Mouse (Mus musculus) MEL (cell line): ENCODE measurements around the gene Vtn. TPM values are rescaled to one million over a fixed set of nuclear protein-coding genes. Genes with fewer than 3 reads are reported as not detected.
"Not testable (repeated sequence)": the region's sequence is repeated elsewhere in the genome, so short reads cannot be mapped to it uniquely, and the experiment has no call there.

Experiments used
- DNase-seq: peaks from one replicate; pipeline ENCODE4 v3.0.0; 2011; ENCODE audit warnings: low read depth, low spot score
- H3K27ac ChIP-seq: 2 replicates; pipeline ENCODE4 v1.5.1; 2012; ENCODE audit warnings: low read depth, mild to moderate bottlenecking, control low read depth, low read length, moderate library complexity; ENCODE audit not compliant: control insufficient read depth
- H3K27me3 ChIP-seq, 2 experiments: fragments of 150-350 bp in 1 of 2; sonication (generic) in 1 of 2; 2 replicates each; pipeline ENCODE4 v1.6.1; 2012; ENCODE audit warnings: low read length in 2 of 2, mild to moderate bottlenecking in 2 of 2, improper control_type of control experiment in 1 of 2, moderate library complexity in 1 of 2; ENCODE audit not compliant: insufficient read depth in 2 of 2, control insufficient read depth in 1 of 2
- H3K36me3 ChIP-seq, 2 experiments: 2 replicates each; pipeline ENCODE4 v1.6.1; 2012 to 2014; ENCODE audit warnings: low read length in 2 of 2, improper control_type of control experiment in 1 of 2, inconsistent platforms in 1 of 2, mild to moderate bottlenecking in 1 of 2; ENCODE audit not compliant: insufficient read depth in 2 of 2, control insufficient read depth in 1 of 2
- H3K4me1 ChIP-seq, 2 experiments: fragments of 150-350 bp in 1 of 2; sonication (generic) in 1 of 2; 2 replicates each; pipeline ENCODE4 v1.6.1; 2012; ENCODE audit warnings: low read length in 2 of 2, improper control_type of control experiment in 1 of 2, mild to moderate bottlenecking in 1 of 2; ENCODE audit not compliant: insufficient read depth in 2 of 2, control insufficient read depth in 1 of 2
- H3K4me3 ChIP-seq, 2 experiments: fragments of 150-350 bp in 1 of 2; sonication (generic) in 1 of 2; 2 replicates each; pipeline ENCODE4 v1.5.1; 2012; ENCODE audit warnings: low read depth in 2 of 2, low read length in 2 of 2, mild to moderate bottlenecking in 2 of 2, moderate library complexity in 2 of 2, control low read depth in 1 of 2, improper control_type of control experiment in 1 of 2; ENCODE audit not compliant: control insufficient read depth in 1 of 2, insufficient read depth in 1 of 2
- H3K79me2 ChIP-seq: 2 replicates; pipeline ENCODE4 v1.6.1; 2012; ENCODE audit warnings: mild to moderate bottlenecking, low read length, moderate library complexity; ENCODE audit not compliant: control insufficient read depth, poor library complexity, insufficient read depth
- H3K9ac ChIP-seq: 2 replicates; pipeline ENCODE4 v1.6.1; 2012; ENCODE audit warnings: low read depth, mild to moderate bottlenecking, control low read depth, low read length, moderate library complexity; ENCODE audit not compliant: control insufficient read depth, poor library complexity, severe bottlenecking
- H3K9me3 ChIP-seq: fragments of 150-350 bp; sonication (generic); replicated peaks from 2 replicates; pipeline ENCODE4 v1.6.1; 2012; ENCODE audit warnings: mild to moderate bottlenecking, low read length, improper control_type of control experiment, moderate library complexity; ENCODE audit not compliant: insufficient read depth
- CHD1 ChIP-seq: IDR thresholded peaks from 2 replicates; pipeline ENCODE4 v1.6.1; 2012; ENCODE audit warnings: low read depth, mild to moderate bottlenecking, inconsistent platforms, low read length, improper control_type of control experiment
- CTCF ChIP-seq, 3 experiments: IDR thresholded peaks in 2 of 3; conservative IDR thresholded peaks in 1 of 3; 2 replicates each; pipeline ENCODE4 v1.5.1; 2011 to 2012; ENCODE audit warnings: low read length in 3 of 3, low read depth in 2 of 3, mild to moderate bottlenecking in 2 of 3, improper control_type of control experiment in 1 of 3, inconsistent platforms in 1 of 3, mixed read lengths in 1 of 3, moderate library complexity in 1 of 3; ENCODE audit not compliant: control insufficient read depth in 1 of 3, insufficient read depth in 1 of 3, poor library complexity in 1 of 3, severe bottlenecking in 1 of 3
- GATA1 ChIP-seq: IDR thresholded peaks from 2 replicates; pipeline ENCODE4 v1.6.1; 2011; ENCODE audit warnings: low read depth, low read length, improper control_type of control experiment
- KAT2A ChIP-seq: conservative IDR thresholded peaks from 2 replicates; pipeline ENCODE4 v1.6.1; 2012; ENCODE audit warnings: low read depth, low read length, improper control_type of control experiment, inconsistent platforms
- MAX ChIP-seq: IDR thresholded peaks from 2 replicates; pipeline ENCODE4 v1.6.1; 2011; ENCODE audit warnings: low read length, improper control_type of control experiment
- MAZ ChIP-seq: IDR thresholded peaks from 2 replicates; pipeline ENCODE4 v1.6.1; 2012; ENCODE audit warnings: low read depth, mild to moderate bottlenecking, inconsistent platforms, low read length, improper control_type of control experiment
- MYC ChIP-seq: IDR thresholded peaks from 2 replicates; pipeline ENCODE4 v1.6.1; 2011; ENCODE audit warnings: low read depth, mild to moderate bottlenecking, low read length, improper control_type of control experiment, moderate library complexity
- NRF1 ChIP-seq: IDR thresholded peaks from 2 replicates; pipeline ENCODE4 v1.6.1; 2014; ENCODE audit warnings: low read depth, mild to moderate bottlenecking, inconsistent platforms, low read length, improper control_type of control experiment, moderate library complexity; ENCODE audit not compliant: poor library complexity, insufficient read depth, severe bottlenecking
- POLR2A ChIP-seq, 2 experiments: IDR thresholded peaks; 2 replicates each; pipeline ENCODE4 v1.6.1; 2011 to 2012; ENCODE audit warnings: low read length in 2 of 2, mild to moderate bottlenecking in 2 of 2, control low read depth in 1 of 2, improper control_type of control experiment in 1 of 2, low read depth in 1 of 2, moderate library complexity in 1 of 2; ENCODE audit not compliant: control insufficient read depth in 1 of 2, insufficient read depth in 1 of 2, poor library complexity in 1 of 2
- RAD21 ChIP-seq: IDR thresholded peaks from 2 replicates; pipeline ENCODE4 v1.6.1; 2011; ENCODE audit warnings: mild to moderate bottlenecking, low read depth, low read length, improper control_type of control experiment
- SMC3 ChIP-seq: IDR thresholded peaks from 2 replicates; pipeline ENCODE4 v1.6.1; 2011; ENCODE audit warnings: low read depth, low read length, improper control_type of control experiment
- UBTF ChIP-seq: IDR thresholded peaks from 2 replicates; pipeline ENCODE4 v1.6.1; 2012; ENCODE audit warnings: low read depth, mild to moderate bottlenecking, inconsistent platforms, low read length, improper control_type of control experiment, moderate library complexity, borderline replicate concordance; ENCODE audit not compliant: insufficient read depth
- USF1 ChIP-seq: IDR thresholded peaks from 2 replicates; pipeline ENCODE4 v1.6.1; 2014; ENCODE audit warnings: low read depth, mild to moderate bottlenecking, inconsistent platforms, low read length, improper control_type of control experiment, moderate library complexity
- ZMIZ1 ChIP-seq: IDR thresholded peaks from 2 replicates; pipeline ENCODE4 v1.6.1; 2012; ENCODE audit warnings: low read depth, mild to moderate bottlenecking, inconsistent platforms, low read length, improper control_type of control experiment, moderate library complexity
- polyA plus RNA-seq, 2 experiments: library from polyadenylated mRNA; stranded (reverse) in 1 of 2; unstranded in 1 of 2; fragments of >175 nt in 1 of 2; fragments of >200 nt in 1 of 2; gene quantifications; 2 replicates each; pipeline versions ENCODE4 v1.2.1 to v1.2.4; 2012; ENCODE audit warnings: low replicate concordance in 2 of 2, low read depth in 1 of 2; ENCODE audit not compliant: insufficient read length in 2 of 2, insufficient read depth in 1 of 2, missing spikeins in 1 of 2
- total RNA-seq: library from RNA; depleted of rRNA; stranded (reverse); fragments of 300-350 nt; gene quantifications from 2 replicates; pipeline ENCODE4 v1.2.3, GENCODE M21; 2012

The Vtn gene
- total and polyA plus RNA-seq, 3 experiments = 0.18 TPM; not detected in 2

DNA sequence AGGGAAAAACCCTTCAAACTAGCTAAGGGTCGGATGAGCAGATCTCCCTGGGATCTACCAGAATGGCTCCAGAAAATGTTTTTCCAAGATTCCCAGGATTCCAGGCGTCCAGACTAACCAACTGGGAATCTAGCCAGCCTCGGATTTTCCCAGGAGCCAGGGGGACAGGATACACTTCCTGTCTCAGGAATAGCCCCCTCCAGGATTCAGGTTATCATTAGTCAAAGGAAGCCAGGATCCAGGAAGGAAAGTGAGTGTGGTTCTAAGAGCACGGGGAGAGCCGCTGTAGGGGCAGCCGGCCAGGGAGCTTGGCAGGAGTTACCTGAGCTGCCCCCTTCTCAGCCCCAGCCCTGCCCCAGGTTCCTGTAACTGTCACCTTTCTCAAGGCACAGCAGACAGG lies 32.2 kb downstream of the Vtn start:
- TF ChIP-seq ZMIZ1 = no peak
- no peak for TF ChIP-seq KAT2A
- no peak for TF ChIP-seq USF1
- TF ChIP-seq CHD1 = no peak
- TF ChIP-seq MAX = no peak
- no peak for TF ChIP-seq GATA1
- TF ChIP-seq UBTF = no peak
- TF ChIP-seq MAZ = no peak
- TF ChIP-seq NRF1 = no peak
- TF ChIP-seq MYC = no peak
- TF ChIP-seq, all 39 proteins: peak for 0
- Histone ChIP-seq H3K4me1 (peaks cover 0 to 12% of the 10 kb centered on the region in 2 experiments; a peak in 3 of 4 replicates), H3K9ac (no peak overlapping the region), H3K27ac (no peak overlapping the region), H3K4me3 (no peak overlapping the region), H3K27me3 (no peaks in the 10 kb centered on the region), H3K79me2 (no peaks in the 10 kb centered on the region), H3K36me3 (peaks cover 0 to 8% of the 10 kb centered on the region in 2 experiments; a peak in 2 of 4 replicates), H3K9me3 (no peaks in the 10 kb centered on the region)
- DNase-seq = no peak

DNA sequence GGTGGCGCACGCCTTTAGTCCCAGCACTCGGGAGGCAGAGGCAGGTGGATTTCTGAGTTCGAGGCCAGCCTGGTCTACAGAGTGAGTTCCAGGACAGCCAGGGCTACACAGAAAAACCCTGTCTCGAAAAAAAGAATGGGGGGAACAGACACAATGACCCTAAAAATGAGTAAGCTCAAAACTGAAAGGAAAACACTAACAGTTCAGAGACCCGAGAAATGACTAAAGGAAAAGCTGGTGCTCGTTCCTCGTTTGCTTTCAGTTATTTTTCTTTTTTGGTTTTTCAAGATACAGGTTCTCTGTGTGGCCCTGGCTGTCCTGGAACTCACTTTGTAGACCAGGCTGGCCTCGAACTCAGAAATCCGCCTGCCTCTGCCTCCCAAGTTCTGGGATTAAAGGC lies 32.6 kb downstream of the Vtn start:
- H3K4me1 ChIP-seq = peaks cover 0 to 12% of the 10 kb centered on the region in 2 experiments; a peak in 3 of 4 replicates
- not testable (repeated sequence) for H3K27me3 ChIP-seq, H3K9ac ChIP-seq, H3K4me3 ChIP-seq, H3K9me3 ChIP-seq, DNase-seq, H3K79me2 ChIP-seq, H3K36me3 ChIP-seq, H3K27ac ChIP-seq

DNA sequence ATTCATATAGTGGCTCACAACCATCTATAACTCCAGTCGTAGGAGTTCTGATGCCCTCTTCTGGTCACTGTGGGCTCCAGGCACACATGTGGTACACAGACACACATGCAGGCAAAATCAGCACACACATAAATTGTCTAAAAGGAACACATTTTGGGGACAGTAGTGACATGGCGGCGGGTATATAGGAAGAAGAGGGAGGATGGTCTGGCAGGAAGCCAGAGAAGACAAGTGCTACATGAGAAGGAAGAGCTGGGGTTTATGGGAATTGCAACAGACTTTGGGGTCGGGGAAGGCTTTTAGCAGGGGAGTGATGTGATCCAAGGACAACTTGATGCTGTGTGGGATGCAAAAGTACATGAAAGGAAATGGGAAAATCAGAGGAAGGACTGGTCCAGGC lies 35.6 kb downstream of the Vtn start:
- H3K27me3 ChIP-seq = no peaks in the 10 kb centered on the region
- TF ChIP-seq SMC3 (peak; percentile 29; the same call in 1 of the 2 replicates), USF1 (no peak), RAD21 (peak; percentile 11), POLR2A (IDR thresholded peaks at IDR 0.05; ENCODE audit: control insufficient read depth in 1 of 2, insufficient read depth in 1 of 2, low read depth in 1 of 2, low read length in 2 of 2, poor library complexity in 1 of 2) (no peak), CTCF (IDR thresholded peaks at IDR 0.05 in 2 of 3, conservative IDR thresholded peaks at IDR 0.05 in 1 of 3; ENCODE audit: control insufficient read depth in 1 of 3, insufficient read depth in 1 of 3, low read depth in 2 of 3, low read length in 3 of 3, poor library complexity in 1 of 3, severe bottlenecking in 1 of 3) (peak; percentile 19 to 43 (median 29); a peak in 5 of 6 replicates)
- no peak overlapping the region for H3K27ac ChIP-seq
- H3K9ac ChIP-seq = no peak overlapping the region
- no peaks in the 10 kb centered on the region for H3K9me3 ChIP-seq
- peaks cover 3 to 25% of the 10 kb centered on the region in 2 experiments for H3K36me3 ChIP-seq
- peaks cover 23% of the 10 kb centered on the region for H3K79me2 ChIP-seq
- DNase-seq = no peak
- H3K4me3 ChIP-seq = no peak overlapping the region
- peaks cover 0 to 34% of the 10 kb centered on the region in 2 experiments; a peak in 3 of 4 replicates for H3K4me1 ChIP-seq
